Mouse (Mus musculus): ENCODE data around the gene Vti1a.

Gene Vti1a

DNA sequence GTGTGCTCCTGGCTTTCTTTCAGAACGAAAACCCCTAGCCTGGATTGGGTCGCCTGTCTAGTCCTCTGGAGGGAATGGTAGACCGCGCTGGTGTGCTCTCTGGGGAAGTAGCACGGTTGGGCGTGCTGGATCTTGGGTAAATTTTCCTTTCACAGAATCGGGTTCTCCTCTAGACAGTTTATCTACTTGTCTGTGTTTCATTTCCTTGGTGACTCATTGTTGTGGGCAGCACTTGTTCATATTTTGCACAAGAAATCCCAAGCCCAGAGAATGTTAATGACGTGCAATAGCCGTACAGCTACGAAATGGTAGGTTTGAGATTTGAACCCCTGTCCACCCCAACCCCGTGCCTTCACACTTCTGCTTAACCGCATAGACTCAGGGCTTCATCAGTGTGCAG lies 145.9 kb downstream of the Vti1a start:
- DNase-seq (ENCODE audit: low spot score): no peak

DNA sequence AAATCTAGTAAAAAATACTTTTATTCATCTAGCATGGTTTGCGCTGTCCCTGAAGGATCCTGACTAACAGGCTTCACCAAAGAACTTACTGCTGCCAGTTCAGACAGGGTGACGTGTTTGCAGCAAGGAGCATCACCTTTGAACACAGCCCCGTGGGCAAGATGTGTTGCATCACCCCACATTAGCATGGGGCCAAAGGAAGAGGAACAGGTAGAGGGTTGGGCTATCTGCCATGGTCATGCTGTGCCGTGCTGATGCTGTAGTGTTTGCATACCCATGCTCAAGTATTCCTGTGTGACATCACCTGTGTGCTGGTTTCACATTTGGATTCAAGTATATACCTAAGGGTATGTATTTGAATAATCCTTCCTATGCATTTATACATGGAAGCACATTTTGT lies 147.6 kb downstream of the Vti1a start:
- no peak for DNase-seq (ENCODE audit: low spot score)

DNA sequence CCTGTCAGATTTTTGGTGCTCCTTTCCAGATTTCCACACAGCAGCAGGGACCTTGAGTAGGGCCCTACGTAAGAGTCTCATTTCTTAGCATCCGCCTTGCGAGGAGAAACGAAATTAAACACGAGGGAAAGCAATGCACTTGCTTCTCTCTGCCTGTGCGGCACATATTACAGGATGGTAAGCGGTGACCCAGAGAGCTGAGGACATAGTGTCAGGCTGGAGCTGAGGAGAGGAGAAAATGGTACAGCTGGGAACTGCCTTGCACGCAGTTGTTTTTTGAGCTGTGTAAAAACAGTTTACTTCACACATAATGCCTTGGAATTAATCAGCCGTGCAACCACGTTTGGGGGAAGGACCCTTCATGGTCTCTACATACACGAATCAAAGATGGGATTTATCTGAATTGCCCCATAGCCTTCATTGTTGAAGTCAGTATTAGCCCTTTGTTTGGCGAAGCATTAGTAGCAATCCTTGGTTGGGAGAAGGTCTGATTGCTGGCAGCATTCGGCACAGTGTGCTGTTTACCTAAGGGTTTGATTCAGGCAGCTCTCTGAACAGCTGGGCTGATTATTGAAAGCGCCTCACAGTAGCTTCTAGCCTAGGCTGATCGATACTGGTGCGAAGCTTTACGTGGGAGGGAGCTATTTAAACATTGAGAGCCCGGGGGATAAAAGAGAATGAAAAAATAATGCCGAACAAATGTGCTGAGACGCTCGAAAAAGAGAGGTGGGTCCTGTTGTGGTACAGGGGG lies 153.4 kb downstream of the Vti1a start:
- peak; percentile 27 for DNase-seq (ENCODE audit: low spot score)

DNA sequence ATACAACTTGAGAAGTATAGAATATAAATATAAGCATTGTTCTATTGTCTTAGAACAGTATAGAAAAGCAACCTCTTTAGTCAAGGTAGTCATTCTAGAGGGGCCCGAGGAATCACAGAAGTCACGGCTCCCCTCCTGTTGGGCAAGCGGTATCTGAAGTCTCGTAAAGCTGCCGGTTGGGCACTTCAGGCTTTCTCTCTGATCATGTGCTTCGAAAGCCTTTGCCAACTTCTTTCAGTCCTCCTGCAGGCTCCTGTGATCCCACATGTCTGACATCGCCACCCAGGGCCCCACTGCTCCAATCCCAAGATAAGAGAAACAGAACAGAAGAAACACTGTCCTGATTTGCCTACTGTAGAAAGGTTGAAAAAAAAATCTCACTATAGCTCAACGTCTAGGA lies 156.5 kb downstream of the Vti1a start:
- DNase-seq (ENCODE audit: low spot score): no peak

DNA sequence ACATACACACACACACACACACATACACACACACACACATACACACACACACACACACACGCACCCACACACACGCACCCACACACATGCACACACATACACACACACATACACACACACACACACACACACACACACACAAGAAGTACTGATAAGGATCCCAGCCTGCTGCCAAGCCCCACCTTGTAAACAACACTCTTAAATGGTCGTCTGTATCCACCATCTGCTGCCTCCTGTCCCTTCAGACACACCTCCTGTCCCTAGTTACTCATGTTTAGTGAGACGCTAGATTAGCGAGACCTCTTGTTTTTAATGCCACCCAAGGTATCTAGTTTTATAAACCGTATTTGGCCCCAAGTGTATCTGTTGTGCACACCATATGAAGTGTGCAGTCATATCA lies 158.1 kb downstream of the Vti1a start:
- DNase-seq (ENCODE audit: low spot score): no peak

DNA sequence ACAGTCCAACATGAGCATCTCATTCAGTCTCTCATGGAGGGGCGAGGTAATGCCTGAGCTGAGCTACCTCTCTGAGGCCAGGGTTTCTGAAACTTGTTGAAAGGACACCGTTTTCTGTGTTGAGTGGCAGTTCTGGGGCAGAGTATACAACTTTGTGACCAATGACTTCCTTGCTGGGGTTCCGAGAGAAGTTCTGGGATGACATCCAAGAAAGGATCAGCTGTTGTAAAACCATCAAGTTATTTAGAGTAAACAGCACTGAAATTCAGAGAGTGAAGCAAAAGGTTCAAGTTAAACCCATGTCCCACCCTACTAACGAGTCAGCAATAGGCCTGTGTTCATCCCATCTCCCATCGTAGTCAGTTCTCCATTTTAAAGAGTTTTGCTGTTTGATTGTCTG lies 164.4 kb downstream of the Vti1a start:
- DNase-seq (ENCODE audit: low spot score): no peak

DNA sequence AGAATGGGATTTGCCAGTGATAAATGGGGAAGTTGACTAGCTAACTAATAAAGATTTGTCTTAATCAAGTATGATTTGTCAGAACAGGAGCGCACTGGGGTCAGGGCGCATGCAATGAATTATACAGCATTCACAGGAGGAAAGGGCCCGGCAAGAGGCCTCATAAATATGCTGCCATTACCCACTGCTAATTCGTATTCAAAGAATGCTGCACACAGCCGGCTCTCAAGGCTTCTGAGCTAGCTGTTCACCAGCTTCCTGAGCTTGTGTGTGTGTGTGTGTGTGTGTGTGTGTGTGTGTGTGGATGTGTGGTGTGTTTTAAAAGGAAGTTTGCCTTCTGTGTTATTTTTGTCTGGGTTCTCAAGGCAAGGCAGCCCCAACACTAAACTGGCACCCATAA lies 165.2 kb downstream of the Vti1a start:
- DNase-seq (ENCODE audit: low spot score): peak; percentile 17

DNA sequence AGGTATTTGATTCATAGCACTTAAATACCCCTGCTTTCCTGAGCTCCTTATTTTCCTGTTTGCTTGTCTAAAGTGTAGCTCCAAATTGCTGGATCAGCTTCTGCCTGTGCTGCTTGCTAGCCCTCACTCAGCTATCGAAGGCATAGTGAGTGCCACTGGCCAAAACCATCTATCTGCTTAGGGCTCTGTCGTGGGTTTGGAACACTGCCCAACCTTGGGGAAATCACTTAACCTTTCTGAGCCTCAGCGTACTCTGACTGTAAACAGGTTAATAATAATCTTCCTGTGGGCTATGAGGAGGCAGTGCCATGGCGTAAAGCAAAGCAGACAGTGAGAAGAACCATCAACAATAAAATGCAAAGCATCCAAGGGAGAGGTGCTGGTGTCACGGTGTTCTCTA lies 167.4 kb downstream of the Vti1a start:
- no peak for DNase-seq (ENCODE audit: low spot score)

DNA sequence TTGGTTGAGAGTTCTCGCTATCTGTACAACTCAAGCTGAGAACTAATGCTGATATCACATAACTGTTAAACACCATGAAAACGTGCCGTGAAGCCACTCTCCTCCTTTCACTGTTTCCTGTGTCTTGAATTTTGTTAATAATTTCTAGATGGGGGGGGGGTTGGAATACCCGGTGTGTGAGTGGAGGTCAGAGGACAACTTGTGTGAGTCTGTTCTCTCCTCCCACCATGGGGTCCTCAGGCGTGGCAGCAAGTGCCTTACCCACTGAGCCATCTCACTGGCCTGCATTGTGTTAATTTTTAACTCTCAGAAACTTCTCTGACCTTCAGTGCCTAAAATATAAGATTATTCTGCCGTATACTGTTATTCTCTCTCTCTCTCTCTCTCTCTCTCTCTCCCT lies 168.5 kb downstream of the Vti1a start:
- no peak for DNase-seq (ENCODE audit: low spot score)

DNA sequence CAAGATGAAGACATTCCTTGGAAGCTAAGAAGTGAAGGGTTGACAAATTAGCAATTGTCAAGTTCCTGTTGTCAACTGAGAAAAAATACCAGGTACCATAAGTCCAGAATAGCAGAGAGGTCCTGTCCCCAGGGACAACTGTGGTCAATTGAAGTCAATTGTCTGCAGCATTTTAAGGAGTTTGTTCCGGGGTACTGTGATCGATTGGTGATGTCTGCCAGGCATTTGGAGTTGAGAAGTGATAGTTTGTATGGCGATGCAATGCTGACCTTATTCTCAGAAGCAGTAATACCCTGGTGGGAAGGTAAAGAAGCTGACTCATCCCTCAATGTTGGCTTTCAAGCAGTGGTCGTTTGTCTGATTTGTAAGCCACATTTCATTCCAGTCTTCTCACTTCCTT lies 170.4 kb downstream of the Vti1a start:
- no peak for DNase-seq (ENCODE audit: low spot score)

DNA sequence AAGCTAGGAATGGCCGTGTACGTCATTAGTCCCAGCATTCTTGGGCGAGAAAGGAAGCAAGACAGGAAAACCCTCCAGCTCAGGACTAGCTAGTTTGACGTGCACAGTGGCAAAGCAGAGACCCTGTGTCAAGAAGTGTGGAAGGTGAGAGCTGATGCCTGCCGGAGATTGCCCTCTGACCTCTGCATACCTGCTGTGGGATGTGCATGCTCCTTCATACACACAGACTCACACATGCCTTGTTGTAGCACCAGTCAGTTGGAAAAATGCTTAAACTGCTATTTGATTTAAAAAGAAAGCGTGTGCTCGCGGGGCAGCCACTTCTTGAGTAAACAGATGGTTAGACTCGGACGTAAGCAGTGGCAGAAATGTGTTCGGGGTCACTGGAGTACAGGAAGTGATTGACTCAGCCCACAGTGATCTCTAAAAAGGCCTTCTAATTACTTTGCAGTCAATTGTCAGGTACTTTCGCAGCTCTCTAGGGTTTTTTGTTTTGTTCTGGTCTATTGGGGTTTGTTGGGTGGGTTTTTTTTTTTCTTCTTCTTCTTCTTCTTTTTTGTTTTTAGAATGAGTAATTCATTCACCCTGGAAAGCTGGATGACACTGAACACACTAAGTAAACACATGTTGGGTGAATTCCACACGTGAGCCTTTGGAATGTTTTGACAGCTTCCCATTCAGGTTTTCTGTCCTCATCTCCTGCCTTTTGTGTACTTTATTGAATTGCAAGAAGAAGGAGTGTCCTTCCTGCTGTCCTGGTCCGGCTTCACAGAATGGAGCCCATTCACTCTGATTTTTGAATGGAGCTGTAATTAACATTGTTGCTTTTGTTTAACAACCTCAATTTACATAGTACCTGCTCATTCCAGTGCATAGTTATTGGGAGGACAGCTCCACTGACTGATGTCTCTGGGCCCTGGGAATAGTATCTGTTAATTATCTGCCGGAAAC lies 175.3 kb downstream of the Vti1a start:
- DNase-seq (ENCODE audit: low spot score): peak; percentile 50

DNA sequence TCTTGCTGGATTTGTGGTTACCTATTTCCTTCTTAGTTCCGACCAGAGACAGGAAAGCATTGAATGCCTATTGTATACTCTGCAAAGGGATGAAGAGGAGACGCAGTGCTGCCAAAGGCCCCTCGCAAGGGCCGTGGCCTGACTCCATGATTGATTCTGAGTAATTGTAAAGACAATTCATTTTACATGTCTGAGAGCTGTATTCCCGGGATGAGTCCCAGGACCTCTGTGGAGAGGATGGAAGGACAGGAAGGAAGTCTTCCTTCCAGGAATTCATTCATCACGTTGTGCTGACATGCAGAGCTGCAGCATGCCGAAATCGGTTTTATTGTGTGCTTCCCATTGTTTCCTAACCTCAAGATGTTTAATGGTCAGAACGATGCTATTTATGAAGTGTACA lies 180.2 kb downstream of the Vti1a start:
- no peak for DNase-seq (ENCODE audit: low spot score)

DNA sequence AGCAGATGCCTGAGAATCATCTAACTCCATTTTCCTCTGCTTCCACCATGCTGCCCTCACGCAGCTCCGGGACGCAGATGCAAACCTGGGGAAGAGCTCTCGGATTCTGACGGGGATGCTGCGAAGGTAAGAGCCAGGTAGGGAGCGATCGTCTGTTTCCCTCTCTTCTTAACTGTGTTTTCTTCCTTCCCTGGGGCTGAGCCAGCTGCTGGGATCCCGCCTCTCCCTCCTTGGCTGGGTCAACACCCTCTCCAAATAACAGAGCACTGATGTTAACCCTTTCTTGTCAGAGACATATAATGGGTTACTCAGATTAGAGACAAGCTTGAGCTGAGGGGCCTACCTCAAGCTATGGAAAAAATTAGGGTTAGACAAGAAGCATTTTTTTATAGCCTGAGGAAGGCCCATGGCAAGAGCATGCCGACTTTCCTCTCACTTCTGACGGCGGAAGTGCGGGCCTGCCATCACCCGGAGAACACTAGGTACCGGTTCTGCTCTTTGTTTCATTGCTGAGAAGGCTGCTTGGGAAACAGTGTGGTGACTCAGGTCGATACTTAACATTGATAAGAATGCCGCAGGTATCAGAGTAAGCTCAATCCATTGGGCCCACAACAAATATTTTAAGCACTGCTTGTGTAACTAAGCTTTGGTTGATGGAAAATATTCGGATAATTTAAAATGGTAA lies 183.2 kb downstream of the Vti1a start:
- DNase-seq (ENCODE audit: low spot score): no peak

DNA sequence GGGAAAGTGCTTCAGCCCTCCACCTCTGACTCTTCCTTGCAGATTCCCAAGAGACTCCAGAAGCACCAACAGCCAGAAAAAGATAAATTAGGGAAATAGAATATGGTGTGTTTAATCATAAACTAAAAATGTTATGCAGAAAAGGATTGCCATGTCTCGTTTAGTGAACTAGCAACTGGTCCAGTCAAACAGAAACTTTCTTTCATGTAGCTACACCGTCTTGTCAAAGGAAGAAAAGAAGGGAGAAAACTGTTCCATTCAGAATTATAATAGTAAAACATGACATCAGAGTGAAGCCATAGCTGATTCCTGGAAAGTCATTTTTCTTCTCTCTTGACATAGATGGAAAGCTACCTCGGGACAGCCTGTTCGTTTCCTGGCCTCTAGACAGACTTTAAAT lies 185.9 kb downstream of the Vti1a start:
- no peak for DNase-seq (ENCODE audit: low spot score)

DNA sequence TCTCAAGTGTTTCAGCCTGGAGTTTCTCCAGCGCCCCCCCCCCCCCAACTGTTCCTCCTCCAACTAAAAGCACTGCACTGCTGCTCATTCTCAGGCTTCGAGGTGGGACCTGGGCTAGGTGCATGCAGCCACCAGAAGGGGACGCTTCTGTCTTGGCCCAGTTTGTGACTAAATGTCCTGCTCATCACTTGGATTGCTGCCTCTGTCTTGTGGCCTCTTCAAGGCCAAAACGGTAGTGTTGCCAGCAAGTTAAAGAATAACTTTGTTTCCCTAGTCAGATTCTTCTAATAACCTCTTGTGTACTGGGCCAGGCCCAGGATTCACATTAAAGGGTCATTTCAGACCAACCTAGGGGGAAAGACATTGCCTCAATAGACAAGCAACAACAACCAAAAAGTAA lies 187.7 kb downstream of the Vti1a start:
- no peak for DNase-seq (ENCODE audit: low spot score)

DNA sequence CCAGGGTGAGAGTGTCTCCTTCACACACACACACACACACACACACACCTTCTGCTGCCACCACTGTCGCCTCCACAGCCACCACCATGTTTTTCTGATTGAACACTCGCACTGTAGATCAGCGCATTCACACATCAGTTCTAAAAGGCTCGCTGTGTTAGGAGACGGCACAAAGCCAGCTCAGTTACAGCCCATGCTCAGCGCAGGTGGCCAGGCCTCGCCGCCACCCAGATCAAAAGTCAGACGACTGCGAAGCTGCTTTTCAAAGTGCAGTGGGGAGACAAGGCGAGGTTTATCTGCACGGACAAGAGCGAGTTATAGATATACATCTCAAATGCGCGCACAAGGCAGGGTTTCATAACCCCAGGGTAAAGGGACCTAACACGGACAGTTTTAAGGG lies 191.7 kb downstream of the Vti1a start:
- DNase-seq (ENCODE audit: low spot score): no peak

DNA sequence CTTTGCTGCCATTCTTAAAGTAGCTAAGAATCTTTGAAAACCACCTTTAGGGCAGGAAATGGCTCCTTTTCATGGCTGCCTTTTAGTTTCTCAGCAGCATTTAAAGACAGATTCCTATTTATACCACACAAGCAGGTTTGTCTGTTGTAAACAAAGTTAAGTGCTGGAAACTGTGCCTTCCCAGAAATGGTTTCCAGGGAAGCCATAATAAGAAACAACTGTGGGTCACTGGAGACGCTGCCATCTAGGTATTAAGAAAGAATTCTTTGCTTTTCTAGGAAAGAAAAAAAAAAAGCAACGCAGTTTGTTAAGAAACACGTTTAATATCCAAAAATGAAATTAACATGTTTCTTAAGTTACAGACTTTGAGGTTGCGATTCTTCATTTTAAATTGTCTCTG lies 192.1 kb downstream of the Vti1a start:
- DNase-seq (ENCODE audit: low spot score): no peak

DNA sequence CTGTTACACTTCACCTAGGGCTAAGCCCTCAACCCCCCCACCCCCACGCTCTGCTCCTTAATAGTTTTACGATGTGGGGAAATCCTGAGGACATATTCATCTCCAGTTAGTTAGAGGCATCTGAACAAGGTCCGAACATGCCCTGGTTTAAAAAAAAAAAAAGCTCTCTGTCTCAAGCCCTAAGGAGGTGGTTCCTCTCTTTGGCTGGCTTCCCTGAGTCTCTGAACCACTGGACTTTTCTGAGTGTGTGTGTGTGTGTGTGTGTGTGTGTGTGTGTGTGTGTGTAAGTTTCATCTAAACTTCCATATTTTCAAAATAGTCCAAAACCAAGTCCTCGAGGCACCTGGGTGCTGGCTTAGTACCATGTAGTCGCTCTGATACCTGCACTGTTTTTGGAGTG lies 192.9 kb downstream of the Vti1a start:
- DNase-seq (ENCODE audit: low spot score): no peak

DNA sequence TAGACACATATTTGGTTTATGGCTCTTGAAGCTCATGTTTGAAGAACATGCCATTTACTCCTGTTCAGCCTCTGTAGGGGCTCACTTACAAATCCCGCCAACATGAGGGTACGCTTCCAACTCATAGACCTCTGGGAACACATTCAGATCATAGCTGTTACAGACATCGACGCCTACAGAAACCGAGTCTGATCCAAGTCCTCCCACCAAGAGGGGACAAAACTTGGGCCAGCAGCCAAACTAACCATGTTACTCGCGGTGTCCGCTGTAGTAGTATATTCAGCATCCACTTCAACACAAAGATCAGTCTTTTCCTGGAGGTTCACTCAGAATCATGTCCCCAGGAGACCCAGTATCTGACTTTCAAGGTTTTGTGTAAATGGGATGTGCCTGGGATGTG lies 193.5 kb downstream of the Vti1a start:
- no peak for DNase-seq (ENCODE audit: low spot score)

DNA sequence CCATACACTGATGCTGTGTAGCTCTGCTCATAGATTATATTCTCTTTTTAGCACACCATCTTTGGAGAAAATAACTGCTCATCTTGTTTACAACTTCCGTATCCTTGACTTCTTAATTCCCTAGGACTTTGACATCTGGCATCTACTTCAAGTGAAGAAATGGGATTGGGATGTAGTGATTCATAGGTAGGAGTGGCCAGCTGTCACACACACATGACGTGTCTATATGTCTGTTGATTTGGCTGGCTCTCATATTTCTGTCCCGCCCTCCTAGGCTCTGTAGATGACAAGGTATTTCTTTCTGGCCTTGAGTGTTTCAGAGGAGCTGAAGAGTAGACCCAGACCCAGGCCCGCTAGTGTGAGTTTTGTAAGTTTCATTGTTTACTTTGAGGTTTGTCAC lies 197.8 kb downstream of the Vti1a start:
- DNase-seq (ENCODE audit: low spot score): no peak

DNA sequence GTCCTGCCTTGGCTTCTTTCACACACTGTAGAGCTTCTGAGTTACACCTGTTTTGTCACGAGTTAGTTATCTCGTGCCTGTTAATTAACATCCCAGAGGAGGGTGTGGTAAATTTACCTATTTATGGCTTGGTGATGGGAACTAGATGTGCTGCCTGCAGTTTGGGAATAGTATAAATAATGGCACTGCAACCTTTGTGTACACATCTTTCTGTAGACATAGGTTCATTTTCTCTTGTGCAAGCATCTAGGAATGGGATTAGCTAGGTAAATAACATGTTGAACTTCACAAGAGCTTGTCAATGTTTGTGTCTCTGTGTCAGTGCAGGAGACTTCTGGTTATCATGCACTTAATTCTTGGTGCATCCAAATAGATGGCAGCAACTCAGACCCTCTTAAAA lies 204.1 kb downstream of the Vti1a start:
- no peak for DNase-seq (ENCODE audit: low spot score)

DNA sequence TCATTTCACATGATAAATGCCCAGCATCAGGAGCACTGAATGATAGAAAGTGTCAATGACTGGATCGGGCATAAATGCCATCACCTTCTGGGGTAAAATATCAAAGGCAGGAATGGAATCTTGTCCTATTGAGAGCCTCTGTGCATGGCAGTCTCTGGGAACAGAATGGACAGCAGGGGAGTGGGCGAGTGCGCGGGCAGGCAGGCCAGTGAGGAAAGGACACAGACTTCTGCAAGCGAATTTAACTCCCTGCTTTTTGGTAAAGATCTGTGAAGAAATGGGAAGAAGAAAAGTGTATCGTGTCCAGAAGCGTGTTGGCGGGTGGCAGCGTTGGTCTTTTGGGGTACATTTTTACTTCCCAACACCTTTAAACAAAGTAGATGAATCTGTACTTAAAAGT lies 207.2 kb downstream of the Vti1a start:
- no peak for DNase-seq (ENCODE audit: low spot score)

DNA sequence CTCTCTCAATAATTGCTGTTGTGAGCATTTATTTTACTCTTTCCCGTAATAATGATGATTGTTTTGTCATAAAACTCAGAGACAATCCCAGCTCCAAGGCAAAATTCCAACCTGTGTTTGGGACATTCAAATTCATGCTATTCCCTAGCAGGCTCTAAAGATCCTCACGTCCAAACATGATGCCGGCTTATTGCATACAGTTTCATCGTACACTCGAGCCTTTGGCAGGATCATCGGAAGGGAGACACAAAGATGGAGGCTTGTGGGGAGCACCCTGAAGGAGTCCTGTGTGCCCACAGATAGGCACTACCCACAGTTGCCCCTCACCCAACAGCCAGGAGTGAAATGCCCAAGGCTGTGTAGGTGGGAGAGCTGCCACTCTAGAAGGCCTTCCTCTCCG lies 208.3 kb downstream of the Vti1a start:
- DNase-seq (ENCODE audit: low spot score): no peak

Measured in retina, embryonic 14.5 days (tissue).